Mouse (Mus musculus) brain, embryonic 14.5 days (tissue): ENCODE data around the gene Kctd14.

Experiments
- CTCF ChIP-seq: fragments of 200-500 bp; IDR thresholded peaks from 2 replicates; pipeline ENCODE4 v1.5.1; 2012; ENCODE audit warnings: inconsistent platforms, mild to moderate bottlenecking, moderate library complexity, borderline replicate concordance; ENCODE audit not compliant: insufficient read depth, insufficient read length; ENCODE audit errors: extremely low read depth
- POLR2A ChIP-seq: fragments of 200-500 bp; IDR thresholded peaks from 2 replicates; pipeline ENCODE4 v1.6.1; 2012; ENCODE audit warnings: mild to moderate bottlenecking, inconsistent platforms, borderline replicate concordance; ENCODE audit not compliant: poor library complexity, insufficient read depth, insufficient read length, severe bottlenecking; ENCODE audit errors: extremely low read depth

- TF ChIP-seq CTCF (no peak), POLR2A (no peak)
These were observed 41.3 kb downstream of the Kctd14 start for GRCm38 (mm10) chr7:97492420-97492819.
